Mouse (Mus musculus) ovary, postnatal 36 days (tissue): ENCODE data around the gene Rgl1.
"Not testable (repeated sequence)": the region's sequence is repeated elsewhere in the genome, so short reads cannot be mapped to it uniquely, and the experiment has no call there.

Source experiments
- DNase-seq: peaks from one replicate; pipeline ENCODE4 v3.0.0; 2022; ENCODE audit warnings: low spot score, mixed read lengths

Rgl1 gene

GRCm38 (mm10) chr1:152785446-152785845, 19.3 kb upstream of the Rgl1 start:
- DNase-seq = not testable (repeated sequence)

GRCm38 (mm10) chr1:152784620-152785019, 18.5 kb upstream of the Rgl1 start:
- DNase-seq = no peak

- peak; percentile 70 for DNase-seq
These were observed 13.1 kb upstream of the Rgl1 start for GRCm38 (mm10) chr1:152779071-152779737.

GRCm38 (mm10) chr1:152774601-152775000, 8.4 kb upstream of the Rgl1 start:
- not testable (repeated sequence) for DNase-seq

- no peak for DNase-seq
These were observed 4.9 kb upstream of the Rgl1 start for GRCm38 (mm10) chr1:152771016-152771415.

GRCm38 (mm10) chr1:152767749-152768488, 1.8 kb upstream of the Rgl1 start:
- peak; percentile 70 for DNase-seq

GRCm38 (mm10) chr1:152766804-152767748, 925 bp upstream of the Rgl1 start:
- no peak for DNase-seq

- no peak for DNase-seq
These were observed 4.4 kb downstream of the Rgl1 start for GRCm38 (mm10) chr1:152761791-152762190.

GRCm38 (mm10) chr1:152750312-152750965, 15.7 kb downstream of the Rgl1 start, which contains the start of gene Apobec4:
Gene Apobec4, plus strand, starts transcription at chr1:152750551.
- no peak for DNase-seq

- DNase-seq = no peak
These were observed 16.9 kb downstream of the Rgl1 start for GRCm38 (mm10) chr1:152749276-152749675.

- DNase-seq = peak; percentile 68
These were observed 19.7 kb downstream of the Rgl1 start for GRCm38 (mm10) chr1:152746426-152746825.

- DNase-seq = no peak
These were observed 22.9 kb downstream of the Rgl1 start for GRCm38 (mm10) chr1:152743095-152743826.

GRCm38 (mm10) chr1:152739374-152739773, 26.8 kb downstream of the Rgl1 start:
- no peak for DNase-seq

- DNase-seq = no peak
These were observed 27.4 kb downstream of the Rgl1 start for GRCm38 (mm10) chr1:152738793-152739192.

- no peak for DNase-seq
These were observed 38.4 kb downstream of the Rgl1 start for GRCm38 (mm10) chr1:152727604-152728236.

- no peak for DNase-seq
These were observed 40.1 kb downstream of the Rgl1 start for GRCm38 (mm10) chr1:152726095-152726494.

GRCm38 (mm10) chr1:152724286-152724685, 41.9 kb downstream of the Rgl1 start:
- no peak for DNase-seq

- no peak for DNase-seq
These were observed 44.5 kb downstream of the Rgl1 start for GRCm38 (mm10) chr1:152721535-152722198.

GRCm38 (mm10) chr1:152720969-152721368, 45.2 kb downstream of the Rgl1 start:
- no peak for DNase-seq

GRCm38 (mm10) chr1:152718200-152718599, 48.0 kb downstream of the Rgl1 start:
- no peak for DNase-seq
